Mouse (Mus musculus) stomach, postnatal 0 days (tissue): ENCODE data around the gene Top2a.

Source experiments
- CTCF ChIP-seq: IDR thresholded peaks from 2 replicates; pipeline ENCODE4 v1.5.1; 2016; ENCODE audit warnings: antibody characterized with exemption, low read depth, mild to moderate bottlenecking, moderate library complexity
- EP300 ChIP-seq: optimal IDR thresholded peaks from 2 replicates; pipeline ENCODE3; 2016; ENCODE audit warnings: antibody characterized with exemption

GRCm38 (mm10) chr11:98953835-98954320 lies 70.1 kb downstream of the Top2a start:
- TF ChIP-seq CTCF (no peak), EP300 (no peak)
